Mouse (Mus musculus) C2C12 (cell line): Measurements from ENCODE around the gene Dip2c.

Experiments
- CEBPB ChIP-seq: IDR thresholded peaks from one replicate; pipeline ENCODE4 v1.6.1; 2011; ENCODE audit warnings: low read depth, mild to moderate bottlenecking, control low read depth, moderate library complexity
- CTCF ChIP-seq: IDR thresholded peaks from one replicate; pipeline ENCODE4 v1.5.1; 2011; ENCODE audit not compliant: control insufficient read depth, insufficient read depth, insufficient read length
- FOSL1 ChIP-seq: IDR thresholded peaks from one replicate; pipeline ENCODE4 v1.8.0; 2011; ENCODE audit warnings: mild to moderate bottlenecking, low read length; ENCODE audit not compliant: poor library complexity, insufficient read depth, severe bottlenecking
- MAX ChIP-seq: IDR thresholded peaks from one replicate; pipeline ENCODE4 v1.6.1; 2011; ENCODE audit warnings: mild to moderate bottlenecking, control low read depth
- MYOD1 ChIP-seq: IDR thresholded peaks from one replicate; pipeline ENCODE4 v1.6.1; 2011; ENCODE audit warnings: low read depth; ENCODE audit not compliant: control insufficient read depth, insufficient read length
- MYOG ChIP-seq: IDR thresholded peaks from one replicate; pipeline ENCODE4 v1.6.1; 2011; ENCODE audit not compliant: control insufficient read depth, insufficient read length; ENCODE audit errors: extremely low read depth
- USF1 ChIP-seq: IDR thresholded peaks from one replicate; pipeline ENCODE4 v1.6.1; 2011; ENCODE audit warnings: low read depth, mild to moderate bottlenecking, control low read depth, moderate library complexity

DNA sequence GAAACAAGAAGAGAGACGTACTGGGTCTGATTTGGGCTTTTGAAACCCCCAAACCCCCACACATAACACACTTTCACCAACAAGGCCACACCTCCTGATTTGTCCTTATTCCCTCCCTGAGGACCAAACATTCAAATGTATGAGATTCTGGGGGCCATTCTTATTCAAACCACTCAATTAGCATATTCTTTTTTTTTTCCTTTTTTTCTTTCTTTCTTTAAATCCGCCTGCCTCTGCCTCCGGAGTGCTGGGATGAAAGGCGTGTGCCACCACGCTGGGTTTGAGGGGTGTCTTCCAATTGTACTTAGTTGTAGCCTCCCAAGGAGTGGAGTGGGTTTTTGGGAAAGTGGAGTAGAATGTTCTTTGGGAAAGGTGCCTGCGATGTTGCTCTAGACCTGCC lies 32.5 kb downstream of the Dip2c start:
- TF ChIP-seq FOSL1 = no peak
- no peak for TF ChIP-seq CTCF
- TF ChIP-seq USF1 = no peak
- TF ChIP-seq MYOD1 = no peak
- TF ChIP-seq CEBPB = no peak
- TF ChIP-seq MAX = no peak
- TF ChIP-seq MYOG = no peak
